Mouse (Mus musculus): Measurements from ENCODE around the gene Cc2d1a. TPM values are rescaled to one million over a fixed set of nuclear protein-coding genes. Genes with fewer than 3 reads are reported as not detected.

Cc2d1a gene
- total RNA-seq, 2 experiments from 2014 or later = 6.9 to 8.6 TPM

Other genes with a start within 250 kb of the Cc2d1a start
- gene Adgrl1, start 247.8 kb downstream of the Cc2d1a start, total RNA-seq (2014; fragmentation: Nextera tagmentation) = 25.2 and 28.8 TPM in 2 replicates
- 7.9 and 13.2 TPM in 2 replicates for gene Adgrl1, start 247.8 kb downstream of the Cc2d1a start, total RNA-seq (2017)
- not detected in 2 replicates for gene Gm10644, start 192.7 kb downstream of the Cc2d1a start, total RNA-seq (2014; fragmentation: Nextera tagmentation)
- gene Gm10644, start 192.7 kb downstream of the Cc2d1a start, total RNA-seq (2017) = not detected in 2 replicates
- 48.9 and 64.6 TPM in 2 replicates for gene Asf1b, start 192.4 kb downstream of the Cc2d1a start, total RNA-seq (2014; fragmentation: Nextera tagmentation)
- 18.5 and 36.5 TPM in 2 replicates for gene Asf1b, start 192.4 kb downstream of the Cc2d1a start, total RNA-seq (2017)
- gene Prkaca, start 174.9 kb downstream of the Cc2d1a start, total RNA-seq (2014; fragmentation: Nextera tagmentation) = 35.2 and 49.4 TPM in 2 replicates
- 22.1 and 31.1 TPM in 2 replicates for gene Prkaca, start 174.9 kb downstream of the Cc2d1a start, total RNA-seq (2017)
- gene Samd1, start 150.3 kb downstream of the Cc2d1a start, total RNA-seq (2014; fragmentation: Nextera tagmentation) = 103 and 123 TPM in 2 replicates
- gene Samd1, start 150.3 kb downstream of the Cc2d1a start, total RNA-seq (2017) = 57.4 and 79.8 TPM in 2 replicates
- gene 1700067K01Rik, start 146.4 kb downstream of the Cc2d1a start, total RNA-seq (2014; fragmentation: Nextera tagmentation) = 1.4 and 2.3 TPM in 2 replicates
- gene 1700067K01Rik, start 146.4 kb downstream of the Cc2d1a start, total RNA-seq (2017) = 0.76 and 2.3 TPM in 2 replicates
- not detected in 2 replicates for gene 2210011C24Rik, start 135.8 kb downstream of the Cc2d1a start, total RNA-seq (2014; fragmentation: Nextera tagmentation)
- gene 2210011C24Rik, start 135.8 kb downstream of the Cc2d1a start, total RNA-seq (2017) = not detected in 2 replicates
- not detected in 2 replicates for gene Palm3, start 126.5 kb downstream of the Cc2d1a start, total RNA-seq (2014; fragmentation: Nextera tagmentation)
- gene Palm3, start 126.5 kb downstream of the Cc2d1a start, total RNA-seq (2017) = 0.30 TPM in 1 of 2 replicates, not detected in the other
- gene Il27ra, start 105.3 kb downstream of the Cc2d1a start, total RNA-seq (2014; fragmentation: Nextera tagmentation) = 16.0 and 24.2 TPM in 2 replicates
- 4.5 TPM in 2 replicates for gene Il27ra, start 105.3 kb downstream of the Cc2d1a start, total RNA-seq (2017)
- gene Rln3, start 102.9 kb downstream of the Cc2d1a start, total RNA-seq (2014; fragmentation: Nextera tagmentation) = not detected in 2 replicates
- gene Rln3, start 102.9 kb downstream of the Cc2d1a start, total RNA-seq (2017) = not detected in 2 replicates
- 3.3 TPM in 1 of 2 replicates, not detected in the other for gene Gm10643, start 82.8 kb downstream of the Cc2d1a start, total RNA-seq (2014; fragmentation: Nextera tagmentation)
- 1.6 and 4.2 TPM in 2 replicates for gene Gm10643, start 82.8 kb downstream of the Cc2d1a start, total RNA-seq (2017)
- 10.2 and 11.9 TPM in 2 replicates for gene Rfx1, start 81.1 kb downstream of the Cc2d1a start, total RNA-seq (2014; fragmentation: Nextera tagmentation)
- 2.1 and 3.7 TPM in 2 replicates for gene Rfx1, start 81.1 kb downstream of the Cc2d1a start, total RNA-seq (2017)
- 27.0 and 27.3 TPM in 2 replicates for gene Dcaf15, start 43.2 kb downstream of the Cc2d1a start, total RNA-seq (2014; fragmentation: Nextera tagmentation)
- 14.1 and 16.3 TPM in 2 replicates for gene Dcaf15, start 43.2 kb downstream of the Cc2d1a start, total RNA-seq (2017)
- 0.79 TPM in 1 of 2 replicates, not detected in the other for gene Podnl1, start 21.9 kb downstream of the Cc2d1a start, total RNA-seq (2014; fragmentation: Nextera tagmentation)
- gene Podnl1, start 21.9 kb downstream of the Cc2d1a start, total RNA-seq (2017) = 0.14 TPM in 1 of 2 replicates, not detected in the other
- gene 4930432K21Rik, start 89 bp upstream of the Cc2d1a start, total RNA-seq (2014; fragmentation: Nextera tagmentation) = 0.49 and 0.50 TPM in 2 replicates
- 1.1 and 1.7 TPM in 2 replicates for gene 4930432K21Rik, start 89 bp upstream of the Cc2d1a start, total RNA-seq (2017)
- 2.9 and 5.0 TPM in 2 replicates for gene Nanos3, start 37.3 kb upstream of the Cc2d1a start, total RNA-seq (2014; fragmentation: Nextera tagmentation)
- gene Nanos3, start 37.3 kb upstream of the Cc2d1a start, total RNA-seq (2017) = not detected in 2 replicates
- gene Zswim4, start 89.1 kb upstream of the Cc2d1a start, total RNA-seq (2014; fragmentation: Nextera tagmentation) = 2.8 and 4.8 TPM in 2 replicates
- gene Zswim4, start 89.1 kb upstream of the Cc2d1a start, total RNA-seq (2017) = 3.3 and 3.7 TPM in 2 replicates
- 122 and 195 TPM in 2 replicates for gene D8Ertd738e, start 101.8 kb upstream of the Cc2d1a start, total RNA-seq (2014; fragmentation: Nextera tagmentation)
- 63.7 and 94.8 TPM in 2 replicates for gene D8Ertd738e, start 101.8 kb upstream of the Cc2d1a start, total RNA-seq (2017)
- gene Mri1, start 109.4 kb upstream of the Cc2d1a start, total RNA-seq (2014; fragmentation: Nextera tagmentation) = 36.7 and 51.9 TPM in 2 replicates
- 19.1 and 19.3 TPM in 2 replicates for gene Mri1, start 109.4 kb upstream of the Cc2d1a start, total RNA-seq (2017)
- gene Ccdc130, start 122.4 kb upstream of the Cc2d1a start, total RNA-seq (2014; fragmentation: Nextera tagmentation) = 18.0 and 20.9 TPM in 2 replicates
- 9.5 and 12.7 TPM in 2 replicates for gene Ccdc130, start 122.4 kb upstream of the Cc2d1a start, total RNA-seq (2017)
- gene Cacna1a, start 240.5 kb upstream of the Cc2d1a start, total RNA-seq (2014; fragmentation: Nextera tagmentation) = 0.42 and 0.54 TPM in 2 replicates
- gene Cacna1a, start 240.5 kb upstream of the Cc2d1a start, total RNA-seq (2017) = 0.19 and 7.6 TPM in 2 replicates